Mouse (Mus musculus) lung, adult 2 months (tissue): Measurements from ENCODE around the gene Sec24b.

Source experiments
- CTCF ChIP-seq: fragments of 200-500 bp; IDR thresholded peaks from 2 replicates; pipeline ENCODE4 v1.5.1; 2011; ENCODE audit warnings: mild to moderate bottlenecking, low read length, control low read depth; ENCODE audit not compliant: insufficient read depth
- POLR2A ChIP-seq: fragments of 200-500 bp; IDR thresholded peaks from 2 replicates; pipeline ENCODE4 v1.6.1; 2011; ENCODE audit warnings: low read depth, mild to moderate bottlenecking, control low read depth, low read length, borderline replicate concordance; ENCODE audit errors: extremely low read depth

DNA sequence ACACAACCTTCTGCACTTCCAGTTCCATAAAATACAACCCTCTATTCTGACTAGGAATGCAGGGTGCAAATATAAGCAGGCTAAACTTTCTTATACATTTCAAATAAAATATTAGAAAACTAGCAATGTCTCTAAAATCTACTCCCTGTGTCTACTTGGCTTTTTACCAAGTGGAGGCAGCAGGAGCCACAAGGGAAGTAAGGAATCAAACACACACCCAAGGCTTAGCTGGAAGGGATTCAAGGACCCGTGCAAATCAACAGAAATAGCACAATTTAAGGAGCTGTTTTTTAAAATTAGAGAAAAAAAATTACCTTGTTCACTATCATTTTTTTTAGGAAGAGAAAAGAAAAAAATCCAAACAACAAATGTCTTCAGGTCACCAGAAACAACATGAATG lies 50.1 kb downstream of the Sec24b start:
- TF ChIP-seq CTCF (no peak), POLR2A (no peak)
